Mouse (Mus musculus) midbrain, embryonic 14.5 days (tissue): ENCODE data around the gene Phyhipl. TPM values are rescaled to one million over a fixed set of nuclear protein-coding genes. Genes with fewer than 3 reads are reported as not detected.
A peak's percentile ranks its signal among the peaks of the same experiment; 100 is the strongest.

Experiments
- ATAC-seq: fragments of 200-750 bp; cut with Nextera tagmentation; 2 replicates; pipeline ENCODE4 v1.8.0; 2017; ENCODE audit warnings: moderate number of reproducible peaks, moderate library complexity; ENCODE audit not compliant: low FRiP score, low TSS enrichment
- DNase-seq: peaks from one replicate; pipeline ENCODE4 v3.0.0-alpha.2; 2015
- H3K27ac ChIP-seq: fragments of 300-500 bp; sonication (generic); replicated peaks from 2 replicates; pipeline ENCODE4 v1.5.1; 2014; ENCODE audit warnings: mild to moderate bottlenecking, low read depth, low read length, moderate library complexity
- H3K27me3 ChIP-seq: fragments of 300-500 bp; sonication (generic); 2 replicates; pipeline ENCODE4 v1.6.1; 2014; ENCODE audit warnings: low read length, control low read depth, mixed read lengths; ENCODE audit not compliant: control insufficient read depth, insufficient read depth
- H3K36me3 ChIP-seq: fragments of 300-500 bp; sonication (generic); 2 replicates; pipeline ENCODE4 v1.6.1; 2014; ENCODE audit warnings: low read length, control low read depth; ENCODE audit not compliant: control insufficient read depth, insufficient read depth
- H3K4me1 ChIP-seq: fragments of 300-500 bp; sonication (generic); 2 replicates; pipeline ENCODE4 v1.6.1; 2014; ENCODE audit warnings: mild to moderate bottlenecking, antibody characterized with exemption, low read length, control low read depth; ENCODE audit not compliant: control insufficient read depth, insufficient read depth
- H3K4me2 ChIP-seq: fragments of 300-500 bp; sonication (generic); 2 replicates; pipeline ENCODE4 v1.6.1; 2014; ENCODE audit warnings: mild to moderate bottlenecking, low read length, moderate library complexity
- H3K4me3 ChIP-seq: fragments of 300-500 bp; sonication (generic); replicated peaks from 2 replicates; pipeline ENCODE4 v1.5.1; 2014; ENCODE audit warnings: low read depth, low read length
- H3K9ac ChIP-seq: fragments of 300-500 bp; sonication (generic); replicated peaks from 2 replicates; pipeline ENCODE4 v1.6.1; 2014; ENCODE audit warnings: mild to moderate bottlenecking, low read length, moderate library complexity
- H3K9me3 ChIP-seq: fragments of 300-500 bp; sonication (generic); 2 replicates; pipeline ENCODE4 v1.6.1; 2016; ENCODE audit warnings: low read length, control low read depth, mixed read lengths; ENCODE audit not compliant: control insufficient read depth
- WGBS: fragments of 180-500 bp; shearing (Covaris S2); extraction: QIAGEN DNeasy Blood & Tissue Kit; methylation state at CpG from one replicate; pipeline ENCODE4 v1.1.7; 2014; 5-methylcytosine and 5-hydroxymethylcytosine counted together
- polyA plus RNA-seq: library from polyadenylated mRNA; unstranded; fragments of >200 nt; fragmentation: Nextera tagmentation; extraction: Ambion mirVana; gene quantifications from 2 replicates; pipeline ENCODE4 v1.2.1, GENCODE M21; 2014

Phyhipl gene
- polyA plus RNA-seq, 1 experiment from 2014 or later = 246 TPM

GRCm38 (mm10) chr10:70643131-70643530 lies 12.6 kb downstream of the Phyhipl start:
- no peaks in the 10 kb centered on the region for H3K27me3 ChIP-seq
- ATAC-seq (no peak), DNase-seq (no peak)
- no peaks in the 10 kb centered on the region for H3K9me3 ChIP-seq
- no peak overlapping the region for H3K27ac ChIP-seq
- no peak overlapping the region for H3K9ac ChIP-seq
- H3K4me2 ChIP-seq = no peak overlapping the region
- 75% methylated on average over 9 of the region's 9 CpGs for WGBS
- H3K36me3 ChIP-seq = no peaks in the 10 kb centered on the region
- H3K4me1 ChIP-seq = no peaks in the 10 kb centered on the region; the same call in none of the 2 replicates
- H3K4me3 ChIP-seq = no peak overlapping the region

GRCm38 (mm10) chr10:70640896-70641596 lies 14.7 kb downstream of the Phyhipl start:
- no peaks in the 10 kb centered on the region; the same call in none of the 2 replicates for H3K4me1 ChIP-seq
- no peak for DNase-seq
- no peak overlapping the region for H3K4me2 ChIP-seq
- no peaks in the 10 kb centered on the region for H3K36me3 ChIP-seq
- H3K4me3 ChIP-seq = no peak overlapping the region
- H3K9me3 ChIP-seq = no peaks in the 10 kb centered on the region
- WGBS = 77% methylated on average over 11 of the region's 11 CpGs
- no peak overlapping the region for H3K9ac ChIP-seq
- no peak for ATAC-seq
- H3K27ac ChIP-seq = no peak overlapping the region
- H3K27me3 ChIP-seq = no peaks in the 10 kb centered on the region

GRCm38 (mm10) chr10:70640075-70640737 lies 15.6 kb downstream of the Phyhipl start:
- Histone ChIP-seq H3K27ac (no peak overlapping the region), H3K4me3 (no peak overlapping the region), H3K9me3 (no peaks in the 10 kb centered on the region), H3K4me1 (no peaks in the 10 kb centered on the region; the same call in none of the 2 replicates), H3K27me3 (no peaks in the 10 kb centered on the region), H3K36me3 (no peaks in the 10 kb centered on the region), H3K4me2 (no peak overlapping the region), H3K9ac (no peak overlapping the region)
- DNase-seq (peak; percentile 34), ATAC-seq (peak; percentile 48; the same call in 1 of the 2 replicates)
- 38% methylated on average over 17 of the region's 17 CpGs for WGBS

- 73% methylated on average over 12 of the region's 12 CpGs for WGBS
- no peak overlapping the region for H3K4me2 ChIP-seq
- H3K4me1 ChIP-seq = no peaks in the 10 kb centered on the region; the same call in none of the 2 replicates
- no peak overlapping the region for H3K4me3 ChIP-seq
- no peaks in the 10 kb centered on the region for H3K9me3 ChIP-seq
- no peak overlapping the region for H3K27ac ChIP-seq
- no peaks in the 10 kb centered on the region for H3K36me3 ChIP-seq
- ATAC-seq = no peak
- no peak for DNase-seq
- no peaks in the 10 kb centered on the region for H3K27me3 ChIP-seq
- no peak overlapping the region for H3K9ac ChIP-seq
These were observed 18.0 kb downstream of the Phyhipl start for GRCm38 (mm10) chr10:70637640-70638328.

GRCm38 (mm10) chr10:70635261-70635660 lies 20.5 kb downstream of the Phyhipl start:
- WGBS = 90% methylated on average over 1 of the region's 1 CpGs
- no peak overlapping the region for H3K4me2 ChIP-seq
- no peak overlapping the region for H3K9ac ChIP-seq
- no peaks in the 10 kb centered on the region for H3K36me3 ChIP-seq
- H3K27ac ChIP-seq = no peak overlapping the region
- ATAC-seq (no peak), DNase-seq (no peak)
- H3K27me3 ChIP-seq = no peaks in the 10 kb centered on the region
- H3K9me3 ChIP-seq = no peaks in the 10 kb centered on the region
- no peaks in the 10 kb centered on the region; the same call in none of the 2 replicates for H3K4me1 ChIP-seq
- H3K4me3 ChIP-seq = no peak overlapping the region

- Histone ChIP-seq H3K4me1 (no peaks in the 10 kb centered on the region), H3K9me3 (no peaks in the 10 kb centered on the region), H3K36me3 (no peaks in the 10 kb centered on the region), H3K4me3 (no peak overlapping the region), H3K4me2 (no peak overlapping the region), H3K27ac (no peak overlapping the region), H3K27me3 (no peaks in the 10 kb centered on the region), H3K9ac (no peak overlapping the region)
- ATAC-seq (no peak), DNase-seq (no peak)
- WGBS = 73% methylated on average over 1 of the region's 1 CpGs
These were observed 24.6 kb downstream of the Phyhipl start for GRCm38 (mm10) chr10:70631142-70631541.

- 96% methylated on average over 3 of the region's 3 CpGs for WGBS
- ATAC-seq (no peak), DNase-seq (no peak)
- H3K27me3 ChIP-seq = no peaks in the 10 kb centered on the region
- H3K4me2 ChIP-seq = no peak overlapping the region
- H3K4me1 ChIP-seq = no peaks in the 10 kb centered on the region
- H3K36me3 ChIP-seq = no peaks in the 10 kb centered on the region
- H3K9ac ChIP-seq = no peak overlapping the region
- H3K27ac ChIP-seq = no peak overlapping the region
- H3K4me3 ChIP-seq = no peak overlapping the region
- no peaks in the 10 kb centered on the region for H3K9me3 ChIP-seq
These were observed 32.3 kb downstream of the Phyhipl start for GRCm38 (mm10) chr10:70623461-70623860.

- Histone ChIP-seq H3K27ac (no peak overlapping the region), H3K27me3 (no peaks in the 10 kb centered on the region), H3K4me3 (no peak overlapping the region), H3K36me3 (no peaks in the 10 kb centered on the region), H3K9ac (no peak overlapping the region), H3K4me2 (no peak overlapping the region), H3K9me3 (no peaks in the 10 kb centered on the region), H3K4me1 (no peaks in the 10 kb centered on the region)
- ATAC-seq (no peak), DNase-seq (no peak)
- WGBS = 92% methylated on average over 6 of the region's 6 CpGs
These were observed 39.4 kb downstream of the Phyhipl start for GRCm38 (mm10) chr10:70616377-70616776.
